Mouse (Mus musculus) left cerebral cortex, postnatal 25 days (tissue): ENCODE measurements around the gene Klf2. TPM values are rescaled to one million over a fixed set of nuclear protein-coding genes. Genes with fewer than 3 reads are reported as not detected.

Source experiments
- DNase-seq, 2 experiments: peaks; one replicate each; pipeline ENCODE4 v3.0.0; 2022; ENCODE audit warnings: low spot score in 2 of 2, mixed read lengths in 1 of 2
- intact Hi-C: fragments of 180-260 bp; cut with DNase I; formaldehyde crosslinking; loops from one replicate; pipeline ENCODE4 v1.15.1; 2025
- total RNA-seq, 2 experiments: library from RNA; stranded (reverse); gene quantifications; 2 replicates each; pipeline ENCODE4 v1.2.3; 2021

Klf2 gene
- total RNA-seq, 2 experiments from 2014 or later, result 13.6 to 18.2 TPM

- DNase-seq, result no peak
- intact Hi-C loops, result no loop called here
These were observed 41.3 kb downstream of the Klf2 start for GRCm38 (mm10) chr8:72360162-72360561.

- intact Hi-C loops, result loop anchor here (1.0 to 2.0 kb wide), 2 partner anchors 38 to 44 kb away; partner anchors contain the start of gene Klf2
- DNase-seq, result peak; percentile 39 to 75
These were observed 43.9 kb downstream of the Klf2 start for GRCm38 (mm10) chr8:72362754-72363153.

- intact Hi-C loops, result loop anchor here (2.0 kb wide), 1 partner anchor 45 kb away; the partner anchor contains the start of gene Klf2
These were observed 44.6 kb downstream of the Klf2 start for GRCm38 (mm10) chr8:72363457-72363856.

GRCm38 (mm10) chr8:72365016-72365415 is 46.2 kb downstream of the Klf2 start:
- intact Hi-C loops, result loop anchor here (1.0 kb wide), 1 partner anchor 104 kb away; no protein-coding TSS in a partner anchor
- no peak for DNase-seq

More at GRCm38 (mm10) chr8:72363457-72363856, 44.6 kb downstream of the Klf2 start:
- no peak for DNase-seq

GRCm38 (mm10) chr8:72365826-72366225 is 47.0 kb downstream of the Klf2 start:
- intact Hi-C loops, result loop anchor here (1.0 to 2.0 kb wide), 2 partner anchors 105 to 189 kb away; no protein-coding TSS in a partner anchor
- DNase-seq, result peak; percentile 79 to 81

GRCm38 (mm10) chr8:72366435-72366834 is 47.6 kb downstream of the Klf2 start:
- intact Hi-C loops, result loop anchor here (2.0 kb wide), 1 partner anchor 190 kb away; no protein-coding TSS in a partner anchor
- DNase-seq, result no peak

Other genes with a start within 250 kb of the Klf2 start
- gene Olfr373, start 235.9 kb upstream of the Klf2 start, total RNA-seq, result not detected
- not detected for gene Olfr374, start 212.0 kb upstream of the Klf2 start, total RNA-seq
- 10 to 100 TPM; 30.2 to 30.9 TPM for gene Tpm4, start 184.1 kb upstream of the Klf2 start, total RNA-seq
- 10 to 100 TPM; 40.9 to 41.9 TPM for gene Rab8a, start 157.8 kb upstream of the Klf2 start, total RNA-seq
- gene Hsh2d, start 129.4 kb upstream of the Klf2 start, total RNA-seq, result not detected
- under 1 TPM in 1 of 2 experiments, not detected in 1; 0.53 TPM for gene Cib3, start 106.2 kb upstream of the Klf2 start, total RNA-seq
- gene Gm11034, start 105.4 kb upstream of the Klf2 start, total RNA-seq, result not detected
- 10 to 100 TPM; 54.4 to 54.8 TPM for gene Fam32a, start 99.3 kb upstream of the Klf2 start, total RNA-seq
- 10 to 100 TPM; 84.5 to 91.3 TPM for gene Ap1m1, start 79.0 kb upstream of the Klf2 start, total RNA-seq
- gene Gm10282, start 13.8 kb upstream of the Klf2 start, total RNA-seq, result 1 to 10 TPM; 6.1 to 7.0 TPM
- 10 to 100 TPM; 59.9 to 72.1 TPM for gene Eps15l1, start 102.4 kb downstream of the Klf2 start, total RNA-seq
- 1 to 10 TPM in 1 of 2 experiments, under 1 TPM in 1; 0.96 to 1.4 TPM for gene Calr3, start 124.8 kb downstream of the Klf2 start, total RNA-seq
- 10 to 100 TPM; 10.9 to 13.5 TPM for gene 1700030K09Rik, start 124.8 kb downstream of the Klf2 start, total RNA-seq
- gene Cherp, start 156.2 kb downstream of the Klf2 start, total RNA-seq, result 10 to 100 TPM; 66.5 to 68.6 TPM
- gene Slc35e1, start 173.6 kb downstream of the Klf2 start, total RNA-seq, result 10 to 100 TPM; 52.8 to 53.4 TPM
- gene Med26, start 229.2 kb downstream of the Klf2 start, total RNA-seq, result 10 to 100 TPM in 1 of 2 experiments, 1 to 10 TPM in 1; 9.5 to 10.4 TPM